Mouse (Mus musculus) cortical plate, adult 2 months (tissue): Measurements from ENCODE around the gene Pop5. TPM values are rescaled to one million over a fixed set of nuclear protein-coding genes. Genes with fewer than 3 reads are reported as not detected.
A peak's percentile ranks its signal among the peaks of the same experiment; 100 is the strongest.

Experiments used
- H3K27ac ChIP-seq: fragments of 200-500 bp; 2 replicates; pipeline ENCODE4 v1.5.1; 2012; ENCODE audit warnings: low read length, control low read depth, inconsistent platforms; ENCODE audit not compliant: insufficient read depth
- H3K4me1 ChIP-seq: fragments of 200-500 bp; 2 replicates; pipeline ENCODE4 v1.6.1; 2011; ENCODE audit warnings: low read length; ENCODE audit not compliant: control insufficient read depth, insufficient read depth
- H3K4me3 ChIP-seq: fragments of 200-500 bp; 2 replicates; pipeline ENCODE4 v1.5.1; 2011; ENCODE audit warnings: mild to moderate bottlenecking, low read length, control low read depth; ENCODE audit not compliant: insufficient read depth
- CTCF ChIP-seq: fragments of 200-500 bp; IDR thresholded peaks from 2 replicates; pipeline ENCODE4 v1.5.1; 2011; ENCODE audit warnings: mild to moderate bottlenecking, control low read depth, low read length; ENCODE audit not compliant: insufficient read depth; ENCODE audit errors: extremely low read depth
- POLR2A ChIP-seq: fragments of 200-500 bp; IDR thresholded peaks from 2 replicates; pipeline ENCODE4 v1.6.1; 2011; ENCODE audit warnings: mild to moderate bottlenecking, low read length, control low read depth; ENCODE audit not compliant: insufficient read depth; ENCODE audit errors: extremely low read depth
- polyA plus RNA-seq: library from polyadenylated mRNA; depleted of rRNA; stranded (reverse); fragments of >200 nt; gene quantifications from 2 replicates; pipeline ENCODE4 v1.2.3, GENCODE M21; 2012

The Pop5 gene
- polyA plus RNA-seq, 1 experiment, result 193 TPM

GRCm38 (mm10) chr5:115271931-115272811 is 36.5 kb downstream of the Pop5 start:
- peak overlapping the region; percentile 94 for H3K27ac ChIP-seq
- no peak for TF ChIP-seq POLR2A
- no peak for TF ChIP-seq CTCF
- H3K4me3 ChIP-seq, result peak overlapping the region; percentile 83
- peaks cover 18% of the 10 kb centered on the region for H3K4me1 ChIP-seq

- Histone ChIP-seq H3K4me3 (peak within 1 kb of the TSS; percentile 83), H3K4me1 (peaks cover 15% of the 10 kb centered on the region), H3K27ac (peak within 1 kb of the TSS; percentile 94)
- TF ChIP-seq POLR2A (peak; percentile 99), CTCF (no peak)
These were observed 37.3 kb downstream of the Pop5 start, which contains the start of gene Rnf10 for GRCm38 (mm10) chr5:115272812-115273548. Gene Rnf10, minus strand, starts transcription at chr5:115272898.

- H3K27ac ChIP-seq, result no peak overlapping the region
These were observed 38.0 kb downstream of the Pop5 start for GRCm38 (mm10) chr5:115273549-115274135.

GRCm38 (mm10) chr5:115274353-115274752 is 38.7 kb downstream of the Pop5 start:
- Histone ChIP-seq H3K27ac (no peak overlapping the region), H3K4me1 (peaks cover 8% of the 10 kb centered on the region), H3K4me3 (no peak overlapping the region)
- TF ChIP-seq POLR2A (no peak), CTCF (no peak)

More at GRCm38 (mm10) chr5:115273549-115274135, 38.0 kb downstream of the Pop5 start:
- TF ChIP-seq CTCF (no peak), POLR2A (no peak)
- H3K4me3 ChIP-seq, result no peak overlapping the region
- peaks cover 12% of the 10 kb centered on the region for H3K4me1 ChIP-seq

- Histone ChIP-seq H3K27ac (no peak overlapping the region), H3K4me3 (no peak overlapping the region), H3K4me1 (peaks cover 8% of the 10 kb centered on the region)
- no peak for TF ChIP-seq POLR2A
- TF ChIP-seq CTCF, result no peak
These were observed 39.1 kb downstream of the Pop5 start for GRCm38 (mm10) chr5:115274771-115275170.

- Histone ChIP-seq H3K4me3 (no peak overlapping the region), H3K27ac (no peak overlapping the region), H3K4me1 (peaks cover under 1% of the 10 kb centered on the region; the same call in 1 of the 2 replicates)
- no peak for TF ChIP-seq CTCF
- no peak for TF ChIP-seq POLR2A
These were observed 40.4 kb downstream of the Pop5 start for GRCm38 (mm10) chr5:115275998-115276397.

GRCm38 (mm10) chr5:115278053-115278452 is 42.4 kb downstream of the Pop5 start:
- H3K4me1 ChIP-seq, result no peaks in the 10 kb centered on the region
- no peak overlapping the region for H3K27ac ChIP-seq
- TF ChIP-seq CTCF, result no peak
- no peak for TF ChIP-seq POLR2A
- no peak overlapping the region for H3K4me3 ChIP-seq

GRCm38 (mm10) chr5:115278785-115279184 is 43.1 kb downstream of the Pop5 start:
- no peak overlapping the region for H3K4me3 ChIP-seq
- H3K27ac ChIP-seq, result no peak overlapping the region
- no peaks in the 10 kb centered on the region for H3K4me1 ChIP-seq
- TF ChIP-seq POLR2A (no peak), CTCF (no peak)

GRCm38 (mm10) chr5:115279226-115280049 is 43.8 kb downstream of the Pop5 start, which contains the start of gene Coq5:
Gene Coq5, plus strand, starts transcription at chr5:115279666.
- H3K4me3 ChIP-seq, result peak within 1 kb of the TSS; percentile 89
- peak; percentile 41; the same call in 1 of the 2 replicates for TF ChIP-seq POLR2A
- TF ChIP-seq CTCF, result no peak
- no peaks in the 10 kb centered on the region for H3K4me1 ChIP-seq
- peak within 1 kb of the TSS; percentile 16 for H3K27ac ChIP-seq
